Mouse (Mus musculus): Measurements from ENCODE around the gene Dtymk.

DNA sequence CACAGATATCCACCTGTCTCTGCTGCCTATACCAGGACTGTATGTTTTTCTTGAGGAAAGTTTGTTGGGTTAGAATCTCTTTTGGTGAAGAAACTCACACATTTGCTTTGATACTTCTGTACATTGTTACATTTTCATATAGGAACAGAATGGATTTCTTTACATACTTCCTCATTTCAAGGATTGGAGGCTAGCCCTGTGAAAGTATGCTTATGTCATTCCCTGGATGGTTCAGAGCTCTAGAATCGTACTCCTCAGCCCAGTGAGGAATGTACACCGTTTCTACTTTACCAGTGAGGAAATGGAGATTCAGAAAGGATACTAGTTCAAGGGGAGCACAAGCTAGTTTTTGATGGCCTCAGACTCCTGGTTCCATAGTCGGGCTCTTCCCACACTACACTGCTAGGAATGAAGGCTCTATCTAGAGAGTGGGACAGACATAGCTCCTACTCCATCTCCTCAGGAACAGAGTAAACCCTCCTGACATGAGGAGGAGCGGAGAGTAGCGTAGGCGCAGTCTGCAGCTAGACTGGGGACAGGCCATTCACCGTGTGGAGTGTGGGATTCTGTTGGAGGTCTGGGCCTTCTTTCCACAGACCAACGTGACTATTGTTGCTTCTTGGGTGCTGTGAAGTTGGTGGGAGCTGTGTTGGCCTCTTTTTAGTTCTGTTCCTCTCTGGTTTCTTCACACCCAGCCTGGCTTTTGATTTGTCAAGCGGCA, 36.7 kb downstream of the Dtymk start:
- no peak for TF ChIP-seq POLR2A (IDR thresholded peaks at IDR 0.05; ENCODE audit: low read depth, low read length)
- TF ChIP-seq CTCF (IDR thresholded peaks at IDR 0.05; ENCODE audit: extremely low read depth, insufficient read depth, insufficient read length, insufficient replicate concordance): no peak
